Mouse (Mus musculus): ENCODE measurements around the gene Map3k21.

The Map3k21 gene

DNA sequence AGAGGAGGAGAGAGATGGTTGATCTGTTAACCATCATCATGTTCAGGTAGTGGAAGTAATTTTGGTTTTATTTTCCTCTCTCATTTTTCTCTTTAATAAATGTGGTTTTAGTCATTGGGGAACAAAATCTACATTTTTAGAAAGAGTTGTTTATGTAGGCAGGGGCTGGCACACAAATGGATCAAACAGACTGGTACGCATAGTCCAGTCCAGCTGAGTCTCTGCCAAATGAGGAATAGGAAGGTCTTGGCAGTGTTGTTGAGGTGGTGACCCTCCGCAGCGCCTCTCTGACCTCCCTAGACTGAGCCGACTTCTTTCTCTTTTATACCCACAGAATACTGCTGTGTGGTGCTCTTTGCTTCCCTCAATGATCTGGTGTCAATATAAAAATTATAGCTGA, 65.7 kb downstream of the Map3k21 start:
- no peak for DNase-seq (ENCODE audit: low read depth)

DNA sequence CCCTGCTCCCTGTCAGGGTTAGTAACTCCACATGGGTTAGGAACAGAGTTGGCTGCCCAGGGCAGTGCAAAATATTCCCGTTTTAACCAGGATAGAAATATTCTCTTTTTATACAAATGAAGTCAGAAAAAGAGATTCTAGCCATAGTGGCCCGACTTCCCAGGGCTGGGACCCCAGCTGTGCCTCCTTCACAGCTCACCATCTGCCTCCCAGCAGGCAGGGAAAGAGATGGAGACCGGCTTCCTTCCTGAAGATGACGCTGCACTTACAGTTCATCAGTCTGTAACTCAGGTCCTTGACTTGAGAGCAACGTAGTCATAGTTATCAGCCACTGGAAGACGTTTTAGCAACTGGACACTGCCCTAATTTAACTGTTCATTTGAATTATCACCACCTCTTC, 70.6 kb downstream of the Map3k21 start:
- no peak for DNase-seq (ENCODE audit: low read depth)

DNA sequence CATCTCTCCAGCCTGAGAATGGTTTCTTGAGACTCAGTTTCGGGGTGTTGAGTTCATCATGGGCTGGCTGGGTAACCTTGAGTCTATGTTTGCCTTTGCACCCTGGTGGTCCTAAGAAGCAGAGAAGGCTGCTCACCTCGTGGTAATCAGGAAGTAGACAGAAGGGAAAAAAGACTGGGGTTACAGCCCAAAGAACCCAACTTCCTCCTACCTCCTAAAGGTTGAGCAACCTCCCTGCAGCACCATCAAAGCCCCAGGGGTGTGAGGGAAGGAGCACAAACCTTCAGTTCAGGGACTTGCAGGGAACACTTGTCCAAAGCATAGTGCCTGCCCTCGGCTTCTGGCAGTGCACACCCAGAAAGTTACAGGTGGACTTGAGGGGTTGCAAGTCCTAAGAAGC, 73.3 kb downstream of the Map3k21 start:
- DNase-seq (ENCODE audit: low read depth): no peak

DNA sequence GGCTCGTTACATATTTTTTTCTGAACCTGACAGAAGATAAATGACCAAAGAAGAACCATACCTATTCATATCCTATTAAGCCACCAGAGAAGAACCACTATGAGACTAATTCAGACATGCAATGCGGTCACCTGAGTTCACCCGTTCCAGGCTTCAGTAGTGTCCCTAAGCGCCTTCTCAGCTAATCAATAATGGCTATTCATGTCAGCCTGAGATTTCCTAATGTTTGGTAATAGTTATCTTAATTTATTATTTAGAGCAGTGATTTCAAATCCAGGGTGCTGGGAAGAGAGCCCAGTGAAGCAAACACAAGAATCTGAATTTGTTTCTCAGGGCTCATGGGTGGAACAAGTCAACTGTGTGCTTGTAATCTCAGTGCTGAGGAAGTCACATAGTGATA, 73.9 kb downstream of the Map3k21 start:
- DNase-seq (ENCODE audit: low read depth): no peak

DNA sequence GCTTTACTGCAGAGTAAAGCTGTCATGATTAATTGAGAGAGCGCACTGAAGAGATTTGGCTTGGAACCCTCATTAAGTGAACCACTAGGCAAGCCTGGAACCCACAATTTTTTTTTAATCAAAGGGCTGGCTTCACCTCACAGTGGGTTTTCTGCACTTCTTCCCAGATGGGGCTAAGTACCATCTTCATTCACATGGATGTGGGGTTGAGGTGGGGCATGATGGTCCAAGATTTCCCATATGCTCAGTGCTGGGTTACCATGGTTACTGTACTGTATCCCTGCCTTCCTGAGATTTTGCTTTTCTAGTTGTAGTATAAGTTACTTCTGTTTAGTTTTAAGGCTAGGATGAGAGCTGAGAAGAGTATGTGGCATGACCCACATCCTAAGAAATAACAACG, 75.1 kb downstream of the Map3k21 start:
- DNase-seq (ENCODE audit: low read depth): no peak

DNA sequence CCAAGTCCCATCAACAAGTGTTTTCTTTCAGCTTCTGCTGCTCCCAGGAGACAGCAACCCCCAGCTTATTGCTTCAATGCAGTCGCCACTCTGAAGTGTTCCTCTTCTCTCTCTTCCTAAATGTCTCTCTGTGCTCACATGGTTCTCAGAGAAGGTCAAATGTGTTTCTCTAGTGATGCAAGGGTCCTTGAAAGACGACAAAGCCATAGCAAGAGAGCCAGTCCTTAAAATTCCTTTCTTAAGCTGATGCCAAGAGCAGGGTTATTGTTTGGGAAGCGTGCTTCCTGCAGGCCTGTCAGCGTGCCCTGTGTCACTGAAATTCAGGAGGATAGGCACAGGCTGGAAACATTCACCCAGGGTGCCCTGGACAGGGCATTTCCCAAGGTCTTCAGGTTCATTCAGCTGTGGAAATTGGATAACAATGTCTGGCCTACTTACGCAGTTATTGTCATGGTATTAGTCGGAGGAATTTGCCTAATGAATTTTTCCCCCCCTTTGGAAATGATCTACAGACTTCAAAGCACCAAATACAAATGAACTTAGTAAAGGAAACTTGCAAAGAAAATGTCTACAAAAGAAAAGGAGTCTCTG, 76.8 kb downstream of the Map3k21 start:
- DNase-seq (ENCODE audit: low read depth): no peak

DNA sequence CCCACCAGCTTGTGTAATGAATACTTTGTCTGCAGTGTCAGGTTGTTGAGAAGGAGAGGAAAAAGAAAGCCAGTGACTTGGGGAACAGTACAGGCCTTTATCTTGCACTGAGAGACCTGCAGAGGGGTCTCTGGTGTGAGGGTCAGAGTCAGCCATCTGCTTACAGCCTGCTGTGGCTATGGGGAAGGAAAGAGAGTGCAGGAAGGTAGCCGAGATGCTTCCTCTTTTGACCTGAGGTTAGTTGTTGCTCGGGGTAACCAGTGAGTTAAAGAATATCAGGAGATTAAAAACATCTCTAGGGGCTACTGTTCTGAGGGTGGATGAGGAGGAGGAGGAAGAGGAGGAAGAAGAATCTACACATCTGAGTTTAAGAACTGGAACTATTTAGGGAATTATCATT, 77.7 kb downstream of the Map3k21 start:
- no peak for DNase-seq (ENCODE audit: low read depth)

DNA sequence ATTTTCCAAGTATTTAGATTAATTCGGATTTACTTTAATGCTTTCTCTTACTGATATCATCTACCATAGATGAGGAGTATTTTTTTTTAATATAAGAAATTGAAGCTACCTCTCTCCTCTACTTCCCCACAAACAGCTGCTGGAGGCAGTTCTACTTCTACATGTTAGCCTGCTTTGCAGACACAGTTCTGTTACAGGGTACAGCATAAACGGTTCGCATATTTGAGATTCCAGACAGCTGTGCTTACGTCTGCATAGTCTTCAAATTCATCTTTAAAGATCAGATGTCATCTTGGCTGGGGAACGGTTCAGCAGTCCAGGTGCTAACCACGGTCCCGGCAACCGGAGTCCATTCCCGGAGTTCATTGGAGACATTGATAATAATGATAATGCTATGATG, 83.4 kb downstream of the Map3k21 start:
- no peak for DNase-seq (ENCODE audit: low read depth)

DNA sequence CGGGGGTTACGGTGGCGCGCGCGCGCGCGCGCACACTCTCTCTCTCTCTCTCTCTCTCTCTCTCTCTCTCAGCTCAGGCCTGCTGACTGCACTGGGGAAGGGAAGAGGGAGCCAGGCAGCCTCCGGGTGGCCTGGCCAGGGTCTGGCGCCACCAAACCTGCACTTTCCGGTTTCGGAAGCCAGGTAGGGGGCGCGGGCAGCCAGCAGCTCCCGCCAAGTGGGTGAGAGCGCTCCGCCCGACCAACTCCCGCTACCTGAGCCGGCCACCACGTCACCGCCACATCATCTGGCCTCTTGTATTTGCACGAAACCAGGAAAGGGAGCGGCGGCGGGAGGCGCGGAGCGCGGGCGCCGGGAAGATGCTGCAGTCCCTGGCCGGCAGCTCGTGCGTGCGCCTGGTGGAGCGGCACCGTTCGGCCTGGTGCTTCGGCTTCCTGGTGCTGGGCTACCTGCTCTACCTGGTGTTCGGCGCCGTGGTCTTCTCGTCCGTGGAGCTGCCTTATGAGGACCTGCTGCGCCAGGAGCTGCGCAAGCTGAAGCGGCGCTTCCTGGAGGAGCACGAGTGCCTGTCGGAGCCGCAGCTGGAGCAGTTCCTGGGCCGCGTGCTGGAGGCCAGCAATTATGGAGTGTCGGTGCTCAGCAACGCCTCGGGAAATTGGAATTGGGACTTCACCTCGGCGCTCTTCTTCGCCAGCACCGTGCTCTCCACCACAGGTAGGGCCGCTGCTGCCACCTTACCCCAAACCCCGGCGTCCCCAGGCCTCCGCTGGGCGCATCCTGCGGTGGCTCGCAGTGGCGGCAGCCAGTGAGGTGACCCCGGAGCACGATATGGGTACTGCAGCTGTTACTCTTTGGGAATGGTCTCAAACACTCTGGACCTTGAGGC, 85.1 kb downstream of the Map3k21 start, which contains the start of gene Kcnk1:
Kcnk1 (plus strand) TSS at position 70 of the 886 bp plus-strand sequence.
- DNase-seq (ENCODE audit: low read depth): no peak

DNA sequence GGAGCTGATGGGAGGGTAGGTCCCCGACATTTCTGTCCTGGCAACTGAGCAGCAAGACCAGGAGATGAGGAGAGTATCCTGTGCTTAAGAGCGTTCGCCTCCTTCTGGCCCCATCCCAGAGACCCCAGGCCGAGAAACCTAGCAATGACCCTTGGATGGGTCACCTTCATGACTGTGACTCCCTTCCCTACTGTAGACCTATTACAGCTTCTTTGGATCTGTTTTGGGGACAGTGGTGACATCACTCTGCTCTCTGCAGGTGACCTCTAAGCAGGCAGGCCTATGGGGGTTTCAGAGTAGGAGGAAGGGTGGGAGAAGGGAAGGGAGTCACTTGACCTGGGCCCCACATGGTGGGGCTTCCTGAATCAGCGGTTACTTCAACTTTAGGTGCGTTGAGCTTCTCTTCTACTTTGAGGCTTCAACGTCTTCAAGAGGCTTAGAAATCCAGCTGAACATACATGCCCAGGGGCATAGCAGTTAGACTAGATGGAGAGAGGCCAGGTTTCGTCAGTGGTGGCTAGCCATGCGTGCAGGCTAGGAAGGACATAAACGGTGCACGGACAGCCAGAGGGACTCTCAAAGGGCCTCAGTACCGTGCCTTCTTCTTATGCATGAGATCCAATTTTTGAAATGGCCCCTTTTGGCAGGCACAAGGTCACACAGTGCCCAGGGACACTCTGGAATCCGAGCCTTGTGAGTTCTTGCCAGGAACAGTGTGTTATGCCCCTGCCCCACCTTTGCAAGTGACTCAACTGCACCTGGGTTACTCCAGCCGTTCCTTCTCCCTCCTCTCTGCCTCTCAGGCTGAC, 86.0 kb downstream of the Map3k21 start:
- DNase-seq (ENCODE audit: low read depth): no peak

DNA sequence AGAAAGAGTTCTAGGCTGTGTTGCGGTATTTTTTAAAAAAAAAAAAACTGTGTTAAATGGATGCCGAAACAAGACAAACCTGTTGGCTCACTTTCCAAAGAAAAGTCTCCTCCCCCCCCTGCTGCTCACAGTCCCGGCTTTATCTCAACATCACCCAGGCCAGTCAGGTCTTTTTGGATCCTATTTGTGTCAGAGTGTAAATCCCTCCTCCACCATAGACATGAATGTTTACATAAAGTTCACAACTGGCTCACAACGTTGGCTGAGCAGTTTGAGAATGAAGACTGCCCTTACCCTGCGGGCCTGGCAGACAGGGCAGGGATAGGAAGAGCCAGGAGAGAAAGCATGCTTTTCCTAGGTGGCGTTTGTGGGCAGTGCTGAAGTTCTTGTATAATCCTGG, 86.7 kb downstream of the Map3k21 start:
- no peak for DNase-seq (ENCODE audit: low read depth)
